Mouse (Mus musculus): ENCODE results near the gene Cct5. TPM values are rescaled to one million over a fixed set of nuclear protein-coding genes. Genes with fewer than 3 reads are reported as not detected.

Gene Cct5
- total RNA-seq, 2 experiments from 2014 or later: 180 to 184 TPM

Other genes starting within 250 kb of the Cct5 start
- gene Ankrd33b, start 234.1 kb downstream of the Cct5 start, total RNA-seq (2021): 10 to 100 TPM; 70.4 to 76.4 TPM
- gene Ropn1l, start 148.1 kb downstream of the Cct5 start, total RNA-seq (2021): under 1 TPM; 0.57 to 0.79 TPM
- gene March6, start 70.8 kb downstream of the Cct5 start, total RNA-seq (2021): 100 to 1,000 TPM; 192 to 199 TPM
- gene Cmbl, start 36.4 kb downstream of the Cct5 start, total RNA-seq (2021): 10 to 100 TPM; 13.2 to 14.4 TPM
- 10 to 100 TPM in 1 of 2 experiments, 1 to 10 TPM in 1; 9.2 to 12.8 TPM for gene Fam173b, start within 50 bp of the Cct5 start, total RNA-seq (2021)

Data from left cerebral cortex, postnatal 36 days (tissue).